Mouse (Mus musculus): Measurements from ENCODE around the gene Tbc1d23. TPM values are rescaled to one million over a fixed set of nuclear protein-coding genes. Genes with fewer than 3 reads are reported as not detected.
"Not testable (repeated sequence)": the region's sequence is repeated elsewhere in the genome, so short reads cannot be mapped to it uniquely, and the experiment has no call there.

Gene Tbc1d23
- total RNA-seq, 2 experiments from 2014 or later, result 23.7 to 26.7 TPM

DNA sequence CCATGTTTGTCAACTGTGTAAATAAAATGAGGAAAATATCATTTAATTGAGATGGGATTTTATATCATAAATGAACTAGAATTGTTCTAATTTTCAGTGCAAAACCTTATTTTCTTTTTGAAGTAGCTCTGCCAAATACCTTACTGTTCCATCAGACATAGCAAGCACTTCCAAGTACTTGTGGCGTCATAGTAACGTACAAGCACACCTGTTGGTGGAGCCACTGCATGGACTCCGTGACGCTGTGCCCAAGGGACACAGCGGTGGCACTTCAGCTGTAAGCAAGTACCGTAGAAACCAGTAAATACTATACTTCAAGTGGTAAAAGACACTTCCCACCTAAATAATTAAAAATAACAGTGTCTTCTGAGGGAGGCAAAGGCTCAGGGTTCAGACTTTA is 10.9 kb downstream of the Tbc1d23 start:
- DNase-seq, result no peak

DNA sequence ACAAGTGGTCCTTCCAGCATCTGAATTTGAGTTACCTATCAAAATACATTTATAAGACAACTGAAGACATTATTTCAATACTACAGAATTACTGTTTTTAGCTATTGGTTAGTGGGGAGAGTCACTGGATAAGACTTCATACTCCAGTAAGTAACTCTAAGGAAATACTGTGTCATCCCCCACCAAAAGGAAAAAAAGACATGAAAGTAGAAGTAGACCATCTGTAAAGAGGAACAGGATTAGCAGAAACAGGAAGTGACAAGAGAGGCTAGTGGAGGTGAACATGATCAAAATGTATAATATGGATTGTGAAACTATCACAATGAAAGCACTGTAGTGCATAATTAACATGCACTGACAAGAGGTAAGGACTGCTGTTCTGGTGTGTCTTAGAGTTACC is 15.3 kb downstream of the Tbc1d23 start:
- DNase-seq, result no peak

DNA sequence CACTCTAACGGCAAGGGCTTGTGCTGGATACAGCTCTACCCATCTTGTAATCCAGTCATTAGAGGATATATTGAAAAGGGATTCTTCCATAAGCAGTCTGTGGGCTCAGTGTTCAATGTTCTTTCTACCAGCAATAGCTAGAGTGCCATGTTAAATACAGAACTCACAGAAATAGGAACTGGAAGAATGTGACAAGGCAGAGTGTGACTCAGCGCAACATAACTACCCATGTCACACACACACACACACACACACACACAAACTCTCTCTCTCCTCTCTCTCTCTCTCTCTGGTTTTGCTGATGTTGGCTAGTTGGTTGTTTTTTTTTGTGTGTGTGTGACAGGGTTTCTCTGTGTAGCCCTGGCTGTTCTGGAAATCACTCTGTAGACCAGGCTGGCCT is 20.3 kb downstream of the Tbc1d23 start:
- no peak for DNase-seq

GRCm38 (mm10) chr16:57208342-57208741 is 23.0 kb downstream of the Tbc1d23 start:
- DNase-seq, result no peak

GRCm38 (mm10) chr16:57197281-57197680 is 34.0 kb downstream of the Tbc1d23 start:
- DNase-seq, result peak in 1 of 2 experiments; percentile 9

DNA sequence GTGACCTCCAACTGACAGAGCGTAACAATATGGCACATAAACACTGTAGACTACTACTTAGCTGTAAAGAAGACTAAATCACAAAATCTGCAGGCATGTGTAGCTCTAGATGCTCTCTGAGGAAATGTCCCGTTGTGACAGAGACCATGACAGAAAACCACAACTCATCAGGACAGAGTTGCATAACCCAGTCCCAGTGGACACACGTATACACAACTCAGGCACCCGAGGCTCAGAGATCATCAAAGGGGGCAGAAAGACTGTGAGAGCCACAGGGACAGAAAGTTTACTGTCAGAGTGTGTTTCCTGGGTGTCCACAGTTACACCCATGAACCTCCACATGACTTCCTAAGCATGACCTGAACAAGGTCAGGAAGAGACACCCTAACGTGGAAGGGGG is 34.7 kb downstream of the Tbc1d23 start:
- DNase-seq, result no peak

DNA sequence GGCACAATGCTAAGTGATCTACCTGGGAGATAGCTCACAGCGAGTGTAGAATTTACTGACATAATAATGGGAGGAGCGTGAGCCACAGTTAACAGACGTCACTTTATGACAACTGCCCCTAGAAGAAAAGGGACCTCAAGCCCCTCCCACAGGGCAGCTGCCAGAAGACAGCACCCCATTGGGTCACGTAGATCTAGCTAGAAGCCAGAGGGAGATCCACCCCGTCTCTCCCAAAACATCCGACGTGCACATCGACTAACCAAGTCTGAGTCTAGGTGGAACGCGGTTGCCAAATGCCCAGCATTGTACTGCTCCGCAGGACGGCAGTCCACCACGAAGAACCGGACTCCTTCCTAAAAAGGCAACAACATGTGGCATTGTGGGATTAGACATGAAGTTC is 40.1 kb downstream of the Tbc1d23 start:
- no peak for DNase-seq

DNA sequence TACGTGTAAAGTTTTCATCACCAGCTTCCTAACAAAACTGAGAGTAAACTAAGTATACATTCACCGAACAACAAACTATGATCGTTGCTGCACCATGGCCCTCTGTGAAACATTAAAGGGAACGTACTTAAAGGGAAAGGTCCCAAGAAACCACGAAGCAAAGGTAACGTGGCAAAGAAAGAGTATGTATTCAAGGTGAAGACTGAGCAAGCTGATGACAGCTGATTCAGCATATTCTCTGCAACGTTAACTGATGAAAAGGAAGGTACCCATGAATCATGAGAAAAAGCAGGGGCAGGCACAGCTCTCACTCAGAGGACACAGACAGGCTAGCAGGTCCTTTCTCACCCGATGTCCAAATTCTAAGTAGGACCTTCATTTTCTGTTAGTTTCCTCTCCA is 40.9 kb downstream of the Tbc1d23 start:
- DNase-seq, result no peak

DNA sequence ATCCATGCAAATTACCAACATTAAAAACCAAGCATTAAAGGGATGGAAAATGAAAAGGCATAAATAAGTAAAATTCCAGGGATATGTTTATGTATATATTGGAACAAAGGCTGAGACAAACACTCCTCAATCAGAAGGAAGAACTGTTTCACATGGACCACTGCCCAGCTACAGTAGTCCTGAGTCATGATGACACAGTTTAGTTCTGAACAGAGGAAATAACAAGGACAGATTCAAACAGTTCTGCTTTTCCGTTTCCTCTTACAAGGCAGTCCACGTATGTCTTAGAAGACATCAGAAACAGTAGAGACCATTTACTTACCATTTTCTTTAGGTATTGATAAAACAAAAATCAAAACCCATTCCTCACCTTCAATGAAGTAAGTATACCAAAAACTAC is 41.8 kb downstream of the Tbc1d23 start:
- DNase-seq, result peak in 1 of 2 experiments; percentile 50

DNA sequence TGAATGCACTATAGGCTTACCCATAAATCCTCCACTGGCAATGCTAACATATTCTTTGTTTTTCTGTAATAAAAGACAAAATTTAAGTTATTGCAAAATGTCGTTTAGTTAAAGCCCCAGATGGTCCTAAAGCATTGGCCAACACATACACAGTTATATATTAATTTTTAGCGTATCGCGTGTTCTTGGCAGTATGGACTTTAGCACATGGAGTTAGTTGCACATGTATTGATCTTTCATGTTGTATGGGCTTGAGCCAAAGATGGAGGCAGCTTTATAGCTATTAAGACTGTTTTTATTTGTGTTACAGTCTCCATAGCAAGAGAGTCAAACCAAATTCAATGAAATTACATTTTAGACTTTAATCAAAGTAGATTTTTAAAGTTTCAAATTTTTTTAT is 44.7 kb downstream of the Tbc1d23 start:
- DNase-seq, result no peak

DNA sequence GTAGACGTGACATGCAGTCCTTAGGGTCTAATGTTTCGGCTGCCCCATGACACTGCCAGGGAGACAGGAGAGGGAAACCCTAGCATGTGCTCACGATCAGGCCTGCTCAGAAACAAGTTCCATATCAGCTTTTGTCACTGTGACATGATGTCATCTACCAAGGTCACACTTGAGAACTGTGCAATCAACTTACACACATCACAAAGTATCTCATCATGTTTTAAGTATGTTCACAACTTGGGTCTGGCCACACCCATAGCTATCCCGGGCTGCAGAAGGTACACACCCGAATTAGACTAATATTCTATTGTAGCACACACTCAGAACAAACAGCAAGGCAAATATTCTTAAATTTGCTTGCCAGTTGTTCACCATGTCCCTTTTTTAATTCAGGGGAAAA is 49.3 kb downstream of the Tbc1d23 start:
- DNase-seq, result no peak

GRCm38 (mm10) chr16:57181180-57181579 is 50.1 kb downstream of the Tbc1d23 start:
- DNase-seq, result peak; percentile 44 to 78

- no peak for DNase-seq
These were observed 53.6 kb downstream of the Tbc1d23 start for GRCm38 (mm10) chr16:57177664-57178063.

GRCm38 (mm10) chr16:57177254-57177653 is 54.0 kb downstream of the Tbc1d23 start:
- peak; percentile 46 to 61 for DNase-seq

DNA sequence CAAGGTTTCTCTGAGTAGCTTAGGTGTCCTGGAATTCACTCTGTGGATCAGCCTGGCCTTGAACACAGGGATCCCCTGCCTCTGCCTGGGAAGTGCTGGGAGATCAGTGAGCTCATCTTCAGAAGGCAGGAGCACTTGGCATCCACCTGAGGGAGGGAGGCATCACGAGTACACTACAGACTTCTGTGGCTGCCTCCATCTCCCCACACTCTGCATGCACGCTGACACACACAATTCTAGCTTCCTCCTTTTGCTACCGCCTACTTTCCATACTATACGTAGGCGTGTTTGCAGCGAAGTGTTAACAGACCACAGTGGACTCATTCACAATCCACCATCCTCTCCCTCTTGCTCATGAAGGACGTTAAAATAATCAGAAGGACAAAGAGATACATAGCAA is 55.0 kb downstream of the Tbc1d23 start:
- DNase-seq, result peak in 1 of 2 experiments; percentile 35

GRCm38 (mm10) chr16:57175751-57176150 is 55.6 kb downstream of the Tbc1d23 start:
- no peak for DNase-seq

DNA sequence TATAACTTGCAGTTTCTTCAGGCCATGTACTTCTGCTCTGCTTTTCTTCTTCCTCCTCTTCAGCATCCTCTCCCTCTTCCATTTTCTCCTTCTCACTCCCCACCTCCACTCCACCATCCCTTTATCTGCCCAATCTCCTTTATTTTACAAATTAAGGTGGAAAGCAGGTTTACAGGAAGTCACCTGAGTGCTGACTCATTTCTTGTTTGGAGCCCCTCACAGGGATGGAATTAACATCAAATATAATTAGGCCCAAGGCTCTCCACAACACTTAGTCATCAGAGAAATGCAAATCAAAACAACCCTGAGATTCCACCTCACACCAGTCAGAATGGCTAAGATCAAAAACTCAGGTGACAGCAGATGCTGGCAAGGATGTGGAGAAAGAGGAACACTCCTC is 56.8 kb downstream of the Tbc1d23 start:
- not testable (repeated sequence) for DNase-seq

DNA sequence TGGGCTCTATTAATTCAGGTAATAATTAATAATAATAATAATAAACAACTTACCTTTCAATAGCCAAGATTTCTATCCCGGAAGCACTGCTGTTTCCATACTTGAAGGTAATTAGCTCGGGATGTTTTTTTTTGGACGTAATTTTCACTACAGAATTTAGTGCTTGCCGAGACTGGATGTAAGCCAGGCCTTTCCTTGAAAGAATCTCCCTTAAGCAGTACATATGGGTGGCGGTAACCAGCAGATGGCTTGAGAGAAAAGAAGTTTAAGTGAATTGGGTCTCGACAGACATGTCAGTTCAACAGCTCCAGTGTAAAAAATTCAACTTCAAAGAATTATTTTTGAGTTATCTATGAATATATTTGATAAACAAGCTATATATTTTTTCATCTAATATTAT is 59.7 kb downstream of the Tbc1d23 start:
- no peak for DNase-seq

GRCm38 (mm10) chr16:57171161-57171560 is 60.1 kb downstream of the Tbc1d23 start:
- no peak for DNase-seq

DNA sequence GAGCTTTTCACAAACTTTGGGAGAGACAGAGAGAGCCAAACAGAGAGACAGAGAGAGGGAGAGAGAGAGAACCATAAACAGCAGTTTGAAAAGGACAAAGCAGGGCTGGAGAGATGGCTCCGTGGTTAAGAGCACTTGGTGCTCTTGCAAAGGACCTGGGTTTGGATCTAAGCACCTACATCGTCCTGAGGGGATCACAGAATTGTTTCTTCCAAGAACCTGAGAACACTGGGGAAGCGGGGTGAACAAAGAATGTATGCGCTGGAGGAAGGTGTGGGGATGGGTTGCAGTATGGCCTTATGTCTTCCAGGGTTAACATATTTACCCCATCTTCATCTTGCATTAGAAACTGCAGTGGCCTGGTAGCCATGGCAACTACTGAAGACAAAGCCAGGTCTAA is 63.1 kb downstream of the Tbc1d23 start:
- DNase-seq, result no peak

DNA sequence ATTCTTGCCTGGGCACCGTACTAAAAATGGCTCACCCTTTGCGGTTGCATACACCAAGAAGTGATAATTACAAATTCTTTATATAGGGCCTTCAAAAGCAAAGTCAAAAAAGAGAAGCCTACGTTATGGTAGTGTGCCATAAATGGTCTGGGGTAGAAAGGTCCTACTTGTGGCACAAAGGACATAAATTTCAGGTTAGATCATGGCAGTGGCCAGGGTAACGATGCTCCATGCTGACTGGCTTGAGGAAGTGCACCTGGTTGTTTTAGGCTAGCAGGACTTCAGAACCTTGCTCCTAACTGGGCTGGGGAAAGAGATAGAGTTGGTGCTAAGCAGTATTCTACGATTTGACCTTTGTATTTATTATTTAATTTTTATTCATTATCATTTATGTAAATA is 63.8 kb downstream of the Tbc1d23 start:
- no peak for DNase-seq

GRCm38 (mm10) chr16:57166611-57167513 is 64.4 kb downstream of the Tbc1d23 start, which contains the start of gene Nit2:
TSS of gene Nit2 (minus strand) at chr16:57167341.
- peak; percentile 96 to 98 for DNase-seq

DNA sequence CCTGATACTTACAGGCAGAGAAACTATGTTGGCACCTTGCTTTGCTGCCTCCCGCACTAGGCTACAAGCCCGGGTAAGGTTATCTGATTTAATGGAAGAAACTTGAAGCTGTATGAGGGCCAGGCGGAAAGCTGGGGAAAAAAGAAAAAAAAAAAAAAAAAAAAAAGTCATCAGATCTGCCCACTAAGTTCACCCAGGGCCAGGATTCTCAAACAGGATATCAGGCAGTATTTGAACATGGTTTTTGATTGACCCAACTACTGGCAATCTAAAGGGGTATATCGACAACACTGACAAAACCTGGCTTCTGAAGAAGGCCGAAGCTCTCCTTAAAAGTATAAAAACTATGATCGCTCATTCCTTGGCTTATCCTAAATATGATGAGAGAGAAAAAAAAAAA is 65.2 kb downstream of the Tbc1d23 start:
- DNase-seq, result no peak

GRCm38 (mm10) chr16:57165157-57165556 is 66.1 kb downstream of the Tbc1d23 start:
- DNase-seq, result no peak
